Mouse (Mus musculus) activated CD4-positive, CD25-positive, alpha-beta regulatory T cell, adult 4 months (primary cell): Measurements from ENCODE around the gene Klhl3. TPM values are rescaled to one million over a fixed set of nuclear protein-coding genes. Genes with fewer than 3 reads are reported as not detected.

Experiments
- ATAC-seq: one replicate; pipeline ENCODE4 v1.8.0; 2017
- polyA plus RNA-seq, 2 experiments: library from polyadenylated mRNA; unstranded; fragments of 100-300 nt; shearing (Covaris generic); gene quantifications; one replicate each; pipeline ENCODE4 v1.2.1; 2017

Gene Klhl3
- polyA plus RNA-seq, 2 experiments from 2014 or later = 7.0 to 9.8 TPM

DNA sequence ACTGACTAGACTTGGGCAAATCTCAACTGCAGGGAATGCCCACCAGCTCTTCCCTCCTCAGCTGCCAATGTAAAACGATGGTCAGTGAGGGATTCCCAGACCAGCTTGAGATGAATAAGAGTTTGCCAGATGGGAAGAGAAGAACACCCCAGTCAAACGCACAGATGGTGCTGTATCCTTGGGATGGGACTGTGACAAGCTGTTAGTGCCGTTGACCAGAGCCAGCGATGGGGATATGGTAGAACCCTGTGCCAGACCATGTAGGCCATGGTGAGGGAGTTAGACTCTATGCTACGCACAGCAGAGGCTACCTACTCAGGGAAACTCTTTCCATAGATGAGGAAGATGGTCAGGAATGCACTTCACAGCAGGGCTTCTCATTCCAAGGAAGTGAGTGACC lies 153.6 kb downstream of the Klhl3 start:
- ATAC-seq = no peak

Other genes starting within 250 kb of the Klhl3 start
- under 1 TPM in 1 of 2 experiments, not detected in 1; 0.13 TPM for gene Spock1, start 205.3 kb downstream of the Klhl3 start, polyA plus RNA-seq
- 10 to 100 TPM; 20.5 to 32.4 TPM for gene Hnrnpa0, start 15.0 kb upstream of the Klhl3 start, polyA plus RNA-seq
- gene Idnk, start 44.1 kb upstream of the Klhl3 start, polyA plus RNA-seq = 100 to 1,000 TPM; 250 to 265 TPM
- 10 to 100 TPM; 15.4 to 17.0 TPM for gene Ubqln1, start 102.1 kb upstream of the Klhl3 start, polyA plus RNA-seq
- under 1 TPM; 0.22 to 0.74 TPM for gene Gkap1, start 162.1 kb upstream of the Klhl3 start, polyA plus RNA-seq
- not detected for gene Kif27, start 245.5 kb upstream of the Klhl3 start, polyA plus RNA-seq